Mouse (Mus musculus): ENCODE data around the gene Slc25a12.

GRCm38 (mm10) chr2:71243058-71243672 is 124.4 kb downstream of the Slc25a12 start:
- TF ChIP-seq POLR2AphosphoS2 (IDR thresholded peaks at IDR 0.05; ENCODE audit: insufficient read length, low read depth): no peak
- TF ChIP-seq MYOG (IDR thresholded peaks at IDR 0.05; ENCODE audit: control insufficient read depth in 1 of 3, insufficient read depth in 1 of 3, insufficient read length in 2 of 3, low read depth in 2 of 3): no peak
- no peak for TF ChIP-seq POLR2A (IDR thresholded peaks at IDR 0.05; ENCODE audit: insufficient read length, low read depth)
- no peak for TF ChIP-seq E2F4 (IDR thresholded peaks at IDR 0.05; ENCODE audit: insufficient read depth)
